Mouse (Mus musculus) E14TG2a.4 (cell line): ENCODE data around the gene Fam187b.

Experiments
- H3K27me3 ChIP-seq: 2 replicates; pipeline ENCODE4 v1.6.1; 2014; ENCODE audit warnings: low read length, control low read depth; ENCODE audit not compliant: insufficient read depth
- H3K36me3 ChIP-seq: 2 replicates; pipeline ENCODE4 v1.6.1; 2014; ENCODE audit warnings: low read length, control low read depth; ENCODE audit not compliant: insufficient read depth
- H3K4me1 ChIP-seq: replicated peaks from 2 replicates; pipeline ENCODE4 v1.6.1; 2014; ENCODE audit warnings: low read depth, low read length, control low read depth
- H3K4me3 ChIP-seq: replicated peaks from 2 replicates; pipeline ENCODE4 v1.5.1; 2014; ENCODE audit warnings: mild to moderate bottlenecking, low read length
- H3K9me3 ChIP-seq: 2 replicates; pipeline ENCODE4 v1.6.1; 2014; ENCODE audit warnings: low read length, control low read depth
- CTCF ChIP-seq: conservative IDR thresholded peaks from 2 replicates; pipeline ENCODE4 v1.5.1; 2014; ENCODE audit warnings: low read length
- NANOG ChIP-seq: IDR thresholded peaks from 2 replicates; pipeline ENCODE4 v1.6.1; 2014; ENCODE audit warnings: borderline replicate concordance, low read length, mixed read lengths
- POU5F1 ChIP-seq: IDR thresholded peaks from 2 replicates; pipeline ENCODE4 v1.6.1; 2014; ENCODE audit warnings: low read length, borderline replicate concordance

Gene Fam187b

DNA sequence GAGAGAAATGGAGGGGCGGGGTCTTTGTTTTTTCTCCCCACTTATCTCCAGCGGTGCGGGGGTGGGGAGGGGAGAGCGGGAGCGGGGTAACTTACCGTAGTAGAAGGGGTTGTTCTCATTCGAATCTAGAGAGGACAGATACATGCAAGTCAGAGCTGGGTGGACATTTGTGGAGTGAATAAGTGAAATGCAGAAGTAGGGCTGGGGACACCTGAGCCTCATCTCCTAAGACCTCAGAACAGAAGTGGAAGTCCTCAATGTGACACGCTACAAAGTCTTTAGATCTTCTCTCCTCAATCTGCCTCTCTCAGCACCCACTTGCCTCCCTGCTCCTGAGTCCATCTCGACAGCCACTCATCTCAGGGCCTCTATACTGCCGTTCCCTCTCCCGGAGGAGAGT, 61.7 kb downstream of the Fam187b start:
- H3K36me3 ChIP-seq, result no peaks in the 10 kb centered on the region
- H3K4me3 ChIP-seq, result no peak overlapping the region
- peaks cover 41% of the 10 kb centered on the region for H3K4me1 ChIP-seq
- H3K9me3 ChIP-seq, result no peaks in the 10 kb centered on the region
- TF ChIP-seq CTCF (no peak), POU5F1 (no peak), NANOG (no peak)
- peaks cover 10% of the 10 kb centered on the region for H3K27me3 ChIP-seq

- no peaks in the 10 kb centered on the region for H3K36me3 ChIP-seq
- peaks cover 50% of the 10 kb centered on the region for H3K4me1 ChIP-seq
- TF ChIP-seq POU5F1 (no peak), CTCF (no peak), NANOG (no peak)
- H3K4me3 ChIP-seq, result peak overlapping the region; percentile 20; the same call in 1 of the 2 replicates
- H3K27me3 ChIP-seq, result peaks cover 26% of the 10 kb centered on the region
- no peaks in the 10 kb centered on the region for H3K9me3 ChIP-seq
Observed at GRCm38 (mm10) chr7:31036917-31037316, 63.3 kb downstream of the Fam187b start.

- H3K9me3 ChIP-seq, result no peaks in the 10 kb centered on the region
- peaks cover 50% of the 10 kb centered on the region for H3K4me1 ChIP-seq
- TF ChIP-seq NANOG (no peak), POU5F1 (no peak), CTCF (no peak)
- peaks cover 33% of the 10 kb centered on the region for H3K27me3 ChIP-seq
- no peak overlapping the region for H3K4me3 ChIP-seq
- no peaks in the 10 kb centered on the region for H3K36me3 ChIP-seq
Observed at GRCm38 (mm10) chr7:31037675-31038074, 64.1 kb downstream of the Fam187b start.

DNA sequence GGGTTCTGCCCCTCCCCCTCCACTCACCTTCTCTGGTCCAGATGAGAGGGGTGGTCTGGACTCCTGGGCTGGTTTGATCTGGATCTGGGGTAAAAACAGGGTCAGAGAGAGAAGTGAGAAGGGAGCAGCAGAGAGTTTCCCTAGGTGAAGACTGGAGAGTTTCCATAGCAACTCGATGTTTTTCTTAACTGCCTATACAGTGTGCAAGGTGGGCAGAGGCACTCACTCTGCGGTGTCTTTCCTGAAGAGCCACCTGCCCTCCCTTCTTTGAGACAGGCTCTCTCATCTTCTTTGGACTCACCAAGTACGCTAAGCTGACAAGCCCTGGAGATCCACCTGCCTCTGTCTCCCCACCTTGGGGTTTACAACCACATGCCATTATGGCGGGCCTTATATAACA, 65.4 kb downstream of the Fam187b start:
- H3K36me3 ChIP-seq, result no peaks in the 10 kb centered on the region
- no peak overlapping the region for H3K4me3 ChIP-seq
- H3K4me1 ChIP-seq, result peaks cover 46% of the 10 kb centered on the region
- TF ChIP-seq CTCF, result no peak
- TF ChIP-seq POU5F1, result no peak
- TF ChIP-seq NANOG, result no peak
- H3K9me3 ChIP-seq, result no peaks in the 10 kb centered on the region
- peaks cover 47% of the 10 kb centered on the region for H3K27me3 ChIP-seq
